Mouse (Mus musculus) right cerebral cortex, postnatal 14 days (tissue): ENCODE results near the gene Lrp1.

Source experiments
- DNase-seq: peaks from one replicate; pipeline ENCODE4 v3.0.0; 2022

Lrp1 gene

GRCm38 (mm10) chr10:127517941-127518340, 103.0 kb downstream of the Lrp1 start:
- DNase-seq, result no peak

- no peak for DNase-seq
These were observed 104.2 kb downstream of the Lrp1 start for GRCm38 (mm10) chr10:127516576-127517260.

GRCm38 (mm10) chr10:127515983-127516459, 104.9 kb downstream of the Lrp1 start:
- no peak for DNase-seq

GRCm38 (mm10) chr10:127515271-127515982, 105.5 kb downstream of the Lrp1 start:
- no peak for DNase-seq

- DNase-seq, result no peak
These were observed 106.2 kb downstream of the Lrp1 start, which contains the start of gene Ndufa4l2 for GRCm38 (mm10) chr10:127514764-127515163. TSS of gene Ndufa4l2 (plus strand) at chr10:127514967.

- DNase-seq, result no peak
These were observed 106.7 kb downstream of the Lrp1 start for GRCm38 (mm10) chr10:127514111-127514698.

- no peak for DNase-seq
These were observed 107.4 kb downstream of the Lrp1 start for GRCm38 (mm10) chr10:127513501-127514091.

- peak; percentile 95 for DNase-seq
These were observed 108.1 kb downstream of the Lrp1 start for GRCm38 (mm10) chr10:127512813-127513212.

GRCm38 (mm10) chr10:127512307-127512666, 108.7 kb downstream of the Lrp1 start:
- no peak for DNase-seq

GRCm38 (mm10) chr10:127511634-127512306, 109.2 kb downstream of the Lrp1 start:
- DNase-seq, result peak; percentile 92

- DNase-seq, result no peak
These were observed 109.9 kb downstream of the Lrp1 start for GRCm38 (mm10) chr10:127510895-127511617.

GRCm38 (mm10) chr10:127509837-127510701, 110.9 kb downstream of the Lrp1 start:
- no peak for DNase-seq

GRCm38 (mm10) chr10:127509051-127509836, 111.7 kb downstream of the Lrp1 start:
- peak; percentile 88 for DNase-seq

- DNase-seq, result peak; percentile 87
These were observed 112.7 kb downstream of the Lrp1 start for GRCm38 (mm10) chr10:127508239-127508638.

GRCm38 (mm10) chr10:127500894-127501893, 119.8 kb downstream of the Lrp1 start, which contains the start of gene Stac3:
TSS of gene Stac3 (plus strand) at chr10:127501686.
- DNase-seq, result no peak

- DNase-seq, result no peak
These were observed 120.9 kb downstream of the Lrp1 start for GRCm38 (mm10) chr10:127500042-127500441.

GRCm38 (mm10) chr10:127499516-127499915, 121.4 kb downstream of the Lrp1 start:
- DNase-seq, result no peak

- DNase-seq, result no peak
These were observed 124.8 kb downstream of the Lrp1 start for GRCm38 (mm10) chr10:127496156-127496555.

GRCm38 (mm10) chr10:127492118-127492517, 128.8 kb downstream of the Lrp1 start:
- DNase-seq, result no peak
